Mouse (Mus musculus) lung, adult 2 months (tissue): ENCODE results near the gene Slc35b1. TPM values are rescaled to one million over a fixed set of nuclear protein-coding genes. Genes with fewer than 3 reads are reported as not detected.

Experiments used
- DNase-seq: peaks from one replicate; pipeline ENCODE4 v3.0.0; 2022
- H3K4me1 ChIP-seq: fragments of 200-500 bp; 2 replicates; pipeline ENCODE4 v1.6.1; 2011; ENCODE audit warnings: low read length; ENCODE audit not compliant: control insufficient read depth, insufficient read depth
- H3K4me3 ChIP-seq: fragments of 200-500 bp; replicated peaks from 2 replicates; pipeline ENCODE3; 2011; ENCODE audit warnings: low read depth, mild to moderate bottlenecking, control low read depth, low read length; ENCODE audit errors: extremely low read depth
- CTCF ChIP-seq: fragments of 200-500 bp; IDR thresholded peaks from 2 replicates; pipeline ENCODE4 v1.5.1; 2011; ENCODE audit warnings: mild to moderate bottlenecking, low read length, control low read depth; ENCODE audit not compliant: insufficient read depth
- POLR2A ChIP-seq: fragments of 200-500 bp; IDR thresholded peaks from 2 replicates; pipeline ENCODE4 v1.6.1; 2011; ENCODE audit warnings: low read depth, mild to moderate bottlenecking, control low read depth, low read length, borderline replicate concordance; ENCODE audit errors: extremely low read depth
- WGBS: fragments of 180-500 bp; shearing (Covaris S2); methylation state at CpG from one replicate; pipeline ENCODE4 v1.1.7; 2018; 5-methylcytosine and 5-hydroxymethylcytosine counted together
- polyA plus RNA-seq: library from polyadenylated mRNA; depleted of rRNA; stranded (reverse); fragments of >200 nt; gene quantifications from 2 replicates; pipeline ENCODE4 v1.2.3, GENCODE M21; 2012

Gene Slc35b1
- polyA plus RNA-seq, 1 experiment = 80.9 TPM

GRCm38 (mm10) chr11:95392708-95393499, 8.4 kb downstream of the Slc35b1 start:
- 70% methylated on average over 11 of the region's 11 CpGs for WGBS
- TF ChIP-seq CTCF (no peak), POLR2A (no peak)
- Histone ChIP-seq H3K4me3 (no peak overlapping the region), H3K4me1 (no peaks in the 10 kb centered on the region)
- DNase-seq = no peak

GRCm38 (mm10) chr11:95393500-95393816, 9.0 kb downstream of the Slc35b1 start:
- 45% methylated on average over 5 of the region's 5 CpGs for WGBS
- Histone ChIP-seq H3K4me1 (no peaks in the 10 kb centered on the region), H3K4me3 (no peak overlapping the region)
- TF ChIP-seq CTCF (no peak), POLR2A (no peak)
- DNase-seq = no peak

GRCm38 (mm10) chr11:95394112-95394511, 9.6 kb downstream of the Slc35b1 start:
- 58% methylated on average over 5 of the region's 5 CpGs for WGBS
- Histone ChIP-seq H3K4me1 (no peaks in the 10 kb centered on the region), H3K4me3 (no peak overlapping the region)
- DNase-seq = no peak
- no peak for TF ChIP-seq POLR2A
- no peak for TF ChIP-seq CTCF

GRCm38 (mm10) chr11:95396548-95396947, 12.1 kb downstream of the Slc35b1 start:
- 50% methylated on average over 1 of the region's 1 CpGs for WGBS
- Histone ChIP-seq H3K4me1 (no peaks in the 10 kb centered on the region), H3K4me3 (no peak overlapping the region)
- no peak for DNase-seq
- TF ChIP-seq POLR2A (no peak), CTCF (no peak)

GRCm38 (mm10) chr11:95397843-95398835, 13.6 kb downstream of the Slc35b1 start:
- Histone ChIP-seq H3K4me1 (no peaks in the 10 kb centered on the region; the same call in 1 of the 2 replicates), H3K4me3 (no peak overlapping the region)
- WGBS = 44% methylated on average over 14 of the region's 14 CpGs
- DNase-seq = peak; percentile 81
- TF ChIP-seq POLR2A (no peak), CTCF (peak; percentile 89)

- Histone ChIP-seq H3K4me3 (no peak overlapping the region), H3K4me1 (peaks cover 2% of the 10 kb centered on the region; the same call in 1 of the 2 replicates)
- 68% methylated on average over 13 of the region's 13 CpGs for WGBS
- no peak for DNase-seq
- TF ChIP-seq POLR2A (no peak), CTCF (no peak)
These were observed 15.1 kb downstream of the Slc35b1 start for GRCm38 (mm10) chr11:95399520-95400020.

GRCm38 (mm10) chr11:95401568-95401967, 17.1 kb downstream of the Slc35b1 start:
- no peak overlapping the region for H3K4me3 ChIP-seq
- peaks cover 2% of the 10 kb centered on the region; the same call in 1 of the 2 replicates for H3K4me1 ChIP-seq
- DNase-seq = no peak
- TF ChIP-seq CTCF = no peak
- no peak for TF ChIP-seq POLR2A
- WGBS = 86% methylated on average over 5 of the region's 5 CpGs

- 45% methylated on average over 5 of the region's 5 CpGs for WGBS
- H3K4me3 ChIP-seq = no peak overlapping the region
- TF ChIP-seq POLR2A = no peak
- TF ChIP-seq CTCF = no peak
- H3K4me1 ChIP-seq = peaks cover 2% of the 10 kb centered on the region; the same call in 1 of the 2 replicates
- no peak for DNase-seq
These were observed 17.7 kb downstream of the Slc35b1 start for GRCm38 (mm10) chr11:95402196-95402595.

- DNase-seq = no peak
- Histone ChIP-seq H3K4me3 (no peak overlapping the region), H3K4me1 (peaks cover 2% of the 10 kb centered on the region; the same call in 1 of the 2 replicates)
- TF ChIP-seq POLR2A (no peak), CTCF (no peak)
- 15% methylated on average over 8 of the region's 8 CpGs for WGBS
These were observed 18.2 kb downstream of the Slc35b1 start for GRCm38 (mm10) chr11:95402658-95403101.
